Mouse (Mus musculus): ENCODE data around the gene Ehhadh.
"Not testable (repeated sequence)": the region's sequence is repeated elsewhere in the genome, so short reads cannot be mapped to it uniquely, and the experiment has no call there.

The Ehhadh gene

DNA sequence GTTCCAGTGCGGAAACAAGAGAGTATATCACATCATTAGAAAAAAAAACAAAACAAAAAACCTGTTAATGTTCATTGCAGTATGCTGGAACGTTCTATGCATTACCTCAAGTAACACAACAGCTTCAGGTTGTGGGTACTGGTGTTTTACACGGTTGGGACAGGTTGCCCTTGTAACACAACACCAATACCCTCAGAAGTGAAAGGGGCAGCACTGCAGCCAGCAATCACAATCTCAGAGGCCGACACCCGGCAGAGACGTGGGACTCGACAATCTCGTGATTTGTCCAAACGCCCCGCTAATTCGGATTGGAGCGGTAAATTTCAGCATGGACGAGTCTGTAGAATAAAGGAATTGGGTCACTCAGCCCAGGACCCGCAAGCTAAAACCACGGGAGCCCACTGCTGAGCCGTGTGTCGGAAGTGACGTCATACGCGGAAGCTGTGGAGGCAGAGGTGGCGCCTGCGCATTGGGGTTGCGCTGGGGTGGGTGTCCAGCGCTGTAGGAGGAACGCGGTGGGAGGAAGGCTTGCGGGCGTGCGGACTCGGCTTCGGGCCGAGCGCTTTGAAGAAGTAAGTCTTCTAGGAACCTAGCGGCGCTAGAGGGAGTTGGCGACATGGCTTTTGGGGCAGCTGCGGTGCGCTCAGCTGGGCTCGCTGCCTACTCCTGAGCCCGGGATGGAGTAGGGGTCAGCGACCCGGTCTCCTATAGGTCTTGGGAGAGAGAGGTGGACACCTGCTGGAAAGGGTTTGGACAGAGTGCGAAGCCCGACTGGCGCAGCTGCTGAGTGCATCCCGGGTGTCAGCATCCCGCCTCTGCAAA is 6.5 kb upstream of the Ehhadh start, which contains the start of gene Map3k13:
TSS of gene Map3k13 (plus strand) at position 472 of the 822 bp plus-strand sequence.
- DNase-seq (ENCODE audit: low spot score), result peak; percentile 99

DNA sequence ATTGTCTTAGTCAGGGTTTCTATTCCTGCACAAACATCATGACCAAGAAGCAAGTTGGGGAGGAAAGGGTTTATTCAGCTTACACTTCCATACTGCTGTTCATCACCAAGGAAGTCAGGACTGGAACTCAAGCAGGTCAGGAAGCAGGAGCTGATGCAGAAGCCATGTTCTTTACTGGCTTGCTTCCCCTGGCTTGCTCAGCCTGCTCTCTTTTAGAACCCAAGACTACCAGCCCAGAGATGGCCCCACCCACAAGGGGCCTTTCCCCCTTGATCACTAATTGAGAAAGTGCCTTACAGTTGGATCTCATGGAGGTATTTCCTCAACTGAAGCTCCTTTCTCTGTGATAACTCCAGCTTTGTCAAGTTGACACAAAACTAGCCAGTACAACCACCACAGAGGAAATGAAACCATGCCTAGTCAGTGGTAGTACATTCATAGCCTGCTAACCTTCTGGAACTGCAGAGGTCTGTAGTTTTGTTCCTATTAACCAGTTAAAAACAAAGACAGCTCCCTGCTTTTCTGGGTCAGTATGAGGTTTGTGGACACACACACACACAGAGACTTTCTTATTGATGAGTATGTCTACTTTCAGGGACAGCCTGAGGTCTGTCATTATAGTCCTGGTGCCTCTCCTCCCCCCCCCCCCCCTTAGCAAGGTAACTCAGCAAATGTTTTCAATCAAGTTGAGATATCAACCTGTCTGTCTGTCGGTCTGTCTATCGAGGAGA is 5.6 kb upstream of the Ehhadh start:
- not testable (repeated sequence) for DNase-seq (ENCODE audit: low spot score)

DNA sequence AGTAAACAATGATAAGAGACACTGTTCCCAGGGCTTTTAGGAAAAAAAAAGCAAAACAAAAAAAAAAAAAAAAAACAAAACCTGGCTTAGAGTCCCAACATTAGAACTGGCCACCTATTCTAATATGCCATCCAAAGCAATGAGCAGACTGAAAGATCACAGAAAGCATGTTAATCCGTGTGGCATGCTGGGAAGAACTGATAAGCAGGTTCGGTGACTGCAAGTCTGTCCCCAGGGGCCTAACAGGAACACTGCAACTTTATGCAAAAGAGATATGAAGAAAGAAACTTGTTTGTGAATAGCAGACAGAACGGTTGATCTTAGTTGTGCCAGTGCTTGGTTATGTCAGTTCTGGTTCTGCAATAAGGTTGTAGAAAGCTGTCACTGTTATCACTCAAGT is 4.2 kb upstream of the Ehhadh start:
- DNase-seq (ENCODE audit: low spot score), result no peak

DNA sequence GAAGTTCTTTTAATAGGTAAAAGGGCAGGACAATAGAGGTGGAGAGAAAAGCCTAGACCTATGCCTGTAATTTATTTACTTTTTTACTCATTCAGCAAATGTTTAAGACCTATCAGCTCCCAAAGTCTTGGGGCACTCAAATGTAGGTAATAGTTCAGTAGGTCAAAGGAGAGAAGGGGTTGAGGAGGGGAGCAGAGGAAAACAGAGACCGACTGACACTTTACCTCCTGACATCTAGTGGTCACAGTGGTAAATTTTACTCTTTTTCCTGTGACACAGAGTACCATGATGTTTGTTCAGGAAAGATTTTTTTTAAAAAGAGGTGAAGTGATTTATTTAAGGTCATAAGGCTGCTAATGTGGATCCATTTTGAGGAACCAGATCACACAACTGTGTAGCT is 2.9 kb upstream of the Ehhadh start:
- DNase-seq (ENCODE audit: low spot score), result no peak

DNA sequence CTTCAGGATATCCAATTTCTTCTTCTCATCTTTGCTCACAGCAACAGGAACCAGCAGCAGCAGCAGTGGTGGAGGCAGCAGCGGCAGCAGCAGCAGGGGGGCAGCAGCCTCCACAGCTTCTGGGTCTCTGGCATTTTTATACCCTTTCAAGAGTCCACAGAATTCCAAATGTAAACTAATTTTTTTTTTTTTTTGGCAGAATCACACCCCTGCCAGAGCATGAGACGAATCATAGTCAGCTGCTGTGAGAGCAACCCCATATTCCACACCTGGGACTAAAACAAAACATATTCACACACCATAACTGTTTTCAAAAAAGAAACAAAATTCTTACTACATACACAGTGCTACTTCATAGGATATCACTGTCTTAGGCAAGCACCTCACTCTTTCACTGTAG is 1.6 kb upstream of the Ehhadh start:
- no peak for DNase-seq (ENCODE audit: low spot score)

DNA sequence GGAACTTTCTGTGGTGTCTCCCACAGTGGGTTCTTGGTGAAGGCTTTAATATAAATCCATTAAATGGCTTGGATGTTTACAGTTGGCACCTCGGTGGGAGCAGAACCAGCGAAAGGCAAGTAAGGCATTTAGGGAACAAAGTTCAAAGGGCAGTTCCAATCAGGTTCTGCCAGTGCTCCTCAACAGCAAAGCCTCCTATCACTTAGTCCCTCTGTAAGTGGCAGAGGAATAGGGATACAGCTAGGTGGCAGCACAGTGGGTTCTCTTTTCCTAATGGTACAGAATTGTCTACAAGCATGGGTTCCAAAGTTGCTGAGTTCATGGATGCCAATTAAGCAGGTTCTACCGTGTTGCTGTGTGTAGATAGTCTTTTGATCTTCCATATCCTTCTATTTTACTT is 974 bp upstream of the Ehhadh start:
- DNase-seq (ENCODE audit: low spot score), result peak; percentile 14

DNA sequence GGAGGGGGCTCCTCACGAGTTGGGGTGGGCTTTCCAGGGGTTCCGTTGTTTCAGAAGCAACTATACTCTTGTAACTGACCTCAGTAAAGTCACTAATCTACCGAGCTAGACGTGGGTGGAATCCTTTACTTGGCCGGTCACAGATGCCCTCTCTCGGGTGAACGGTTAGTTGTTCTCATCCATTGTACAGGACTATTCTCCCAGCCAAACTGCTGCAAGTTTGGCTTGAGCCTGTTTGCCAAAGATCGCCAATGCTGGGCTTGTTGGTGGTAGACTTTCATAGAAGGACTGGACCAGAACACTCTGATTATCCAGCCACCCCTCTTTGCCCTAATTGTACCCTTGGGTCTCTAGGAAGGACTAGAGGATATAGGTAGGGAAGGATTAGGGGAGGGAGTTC is 1.3 kb downstream of the Ehhadh start:
- no peak for DNase-seq (ENCODE audit: low spot score)

DNA sequence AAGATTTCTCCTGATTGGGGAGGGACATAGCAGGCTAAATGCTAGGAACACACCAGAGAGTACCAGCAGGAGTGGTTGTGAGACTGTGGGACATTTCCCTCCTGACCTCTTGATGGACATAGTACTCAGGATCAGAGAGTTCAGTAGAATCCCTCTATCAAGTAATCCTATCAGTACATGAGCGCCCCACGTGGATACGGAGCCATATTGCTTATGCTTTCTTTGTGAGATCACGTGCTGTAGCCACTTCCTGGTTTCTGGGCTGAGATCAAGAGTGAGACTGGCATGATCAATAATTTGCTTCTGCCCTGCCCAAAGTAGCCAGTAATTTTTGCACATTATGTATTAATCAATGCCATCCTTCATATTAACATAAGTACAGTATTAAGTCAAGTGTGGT is 2.6 kb downstream of the Ehhadh start:
- DNase-seq (ENCODE audit: low spot score), result no peak

DNA sequence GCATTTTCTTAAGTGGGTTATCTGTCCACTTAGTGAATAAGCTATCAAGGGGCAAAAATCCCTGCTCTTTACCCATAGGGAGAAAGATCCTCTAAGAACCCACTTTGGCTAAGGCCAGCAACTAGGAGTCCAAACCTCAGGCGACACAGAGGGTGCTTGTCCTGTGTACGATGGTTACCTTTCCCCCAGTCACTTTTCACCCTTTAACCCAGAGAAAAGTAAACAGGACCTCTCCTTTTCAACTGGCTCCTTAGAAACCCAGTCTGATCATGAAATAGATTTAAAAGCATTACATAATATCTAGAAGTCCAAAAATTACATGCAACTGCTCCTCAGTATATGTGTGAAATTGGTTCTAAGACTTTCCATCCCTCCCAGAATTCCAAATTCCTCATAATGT is 4.8 kb downstream of the Ehhadh start:
- no peak for DNase-seq (ENCODE audit: low spot score)

DNA sequence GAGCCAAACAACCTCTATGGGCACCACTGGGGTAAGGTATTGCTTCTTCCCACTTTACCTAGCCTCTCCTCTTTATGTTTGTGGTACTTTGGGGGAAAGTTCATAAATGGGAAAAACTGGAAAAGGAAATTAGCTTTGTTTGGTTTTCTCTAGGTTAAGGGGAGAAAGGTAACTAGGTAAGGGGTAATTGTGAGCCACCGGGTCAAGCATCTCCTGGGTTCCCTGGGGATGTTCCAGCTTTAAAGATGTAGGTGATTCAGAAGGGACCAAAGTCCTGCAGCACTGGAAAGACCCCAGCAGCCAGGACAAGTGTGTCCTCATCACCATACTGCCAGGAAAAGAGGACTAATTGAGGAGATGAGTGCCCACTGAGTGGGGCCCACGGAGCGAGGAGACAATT is 5.7 kb downstream of the Ehhadh start:
- no peak for DNase-seq (ENCODE audit: low spot score)

DNA sequence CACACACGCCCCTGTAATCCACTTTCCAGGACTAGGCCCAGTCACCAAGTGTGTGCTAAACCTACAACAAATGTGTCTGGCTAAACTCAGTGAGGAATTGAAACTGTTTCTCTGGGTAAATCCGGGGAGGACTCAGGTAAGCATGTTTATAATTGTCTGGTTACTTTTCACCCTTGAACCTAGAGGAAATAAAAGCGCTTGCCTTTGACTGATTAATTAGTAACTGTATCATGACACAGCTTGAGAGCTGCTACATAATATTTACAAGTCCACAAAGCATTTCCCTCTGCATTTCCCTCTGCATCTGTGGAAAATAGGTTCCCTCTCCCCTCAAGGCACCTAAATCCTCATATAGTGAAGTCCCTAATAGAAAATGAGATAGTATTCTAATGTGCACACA is 6.3 kb downstream of the Ehhadh start:
- no peak for DNase-seq (ENCODE audit: low spot score)

DNA sequence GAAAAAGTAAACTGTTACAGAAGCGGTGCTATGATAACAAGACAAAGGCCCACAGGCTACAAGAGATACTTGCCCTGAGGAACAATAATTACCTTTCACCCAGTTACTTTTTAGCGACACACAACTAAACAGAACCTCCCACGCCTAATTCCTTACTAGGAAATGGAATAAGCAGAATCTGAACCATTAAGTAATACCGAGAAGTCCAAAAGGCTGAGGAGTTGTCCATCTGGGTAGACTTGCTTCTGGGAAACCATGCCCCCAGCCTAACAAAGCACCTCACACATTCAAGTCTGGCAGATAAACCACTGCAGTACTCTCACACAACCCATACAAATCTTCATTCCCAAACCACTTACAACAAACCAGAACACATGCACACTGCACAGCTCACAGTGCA is 8.5 kb downstream of the Ehhadh start:
- no peak for DNase-seq (ENCODE audit: low spot score)

DNA sequence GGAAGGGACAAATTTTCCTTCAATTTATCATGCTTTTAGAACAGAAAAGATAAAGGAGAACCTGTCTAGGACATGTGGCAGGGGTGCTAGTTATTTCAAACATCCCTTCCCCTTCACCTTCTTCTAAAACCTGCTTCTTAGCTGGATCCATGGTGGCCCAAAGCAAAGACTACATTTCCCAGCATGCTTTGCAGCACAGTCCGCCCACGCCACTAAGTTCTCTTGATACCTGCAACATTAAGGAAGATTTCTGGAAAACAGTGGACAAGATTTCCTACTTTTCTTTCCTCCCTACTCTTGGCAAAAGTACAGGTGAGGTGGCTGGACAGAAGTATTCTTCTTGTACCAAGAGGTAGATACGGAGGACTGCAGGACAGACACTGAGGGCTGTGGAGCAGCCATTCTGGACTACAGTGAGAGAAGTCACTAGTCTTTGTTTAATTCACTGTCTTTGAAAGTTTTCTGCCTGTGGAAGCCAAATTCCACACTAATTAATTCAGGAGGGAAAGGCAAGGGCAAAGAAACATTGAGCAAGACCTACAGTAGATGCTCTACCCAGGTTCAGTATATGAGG is 9.2 kb downstream of the Ehhadh start:
- peak; percentile 76 for DNase-seq (ENCODE audit: low spot score)

DNA sequence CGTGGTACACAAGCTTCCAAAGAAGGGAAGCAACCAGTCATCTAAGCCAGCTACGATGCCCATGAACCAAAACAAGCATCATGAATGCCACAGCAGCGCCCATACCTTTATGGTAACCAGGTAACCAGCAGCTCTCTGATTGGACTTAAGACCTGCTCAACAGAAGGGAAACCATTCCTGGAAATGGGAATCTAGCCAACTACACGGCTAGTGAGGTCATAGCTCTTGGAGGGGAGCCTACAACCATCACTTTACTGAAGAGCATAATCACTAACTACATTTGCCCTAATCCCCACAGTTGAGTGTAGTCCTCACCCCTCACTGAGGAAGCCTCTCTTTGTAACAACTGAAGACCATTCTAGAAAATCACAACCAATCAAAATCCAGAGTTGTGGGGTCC is 12.9 kb downstream of the Ehhadh start:
- DNase-seq (ENCODE audit: low spot score), result no peak

DNA sequence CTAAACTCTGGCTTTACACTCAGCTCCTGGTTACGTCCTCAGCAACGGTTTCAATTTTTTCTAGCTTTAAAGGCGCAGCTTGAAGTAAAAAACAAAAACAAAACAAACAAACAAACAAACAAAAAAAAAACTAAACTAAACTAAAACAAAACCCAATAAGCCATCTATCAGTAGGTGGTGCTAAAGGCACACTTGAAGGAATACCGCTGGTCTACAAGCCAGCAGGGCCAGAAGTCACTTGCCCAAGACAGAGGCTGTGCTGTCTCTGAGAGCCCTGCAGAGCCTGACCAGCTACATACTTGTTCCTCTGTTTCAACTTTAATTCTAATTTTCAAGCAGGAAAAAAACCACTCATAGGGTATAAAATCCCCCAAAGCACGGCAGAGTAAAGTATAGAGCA is 17.9 kb downstream of the Ehhadh start:
- DNase-seq (ENCODE audit: low spot score), result peak; percentile 35

DNA sequence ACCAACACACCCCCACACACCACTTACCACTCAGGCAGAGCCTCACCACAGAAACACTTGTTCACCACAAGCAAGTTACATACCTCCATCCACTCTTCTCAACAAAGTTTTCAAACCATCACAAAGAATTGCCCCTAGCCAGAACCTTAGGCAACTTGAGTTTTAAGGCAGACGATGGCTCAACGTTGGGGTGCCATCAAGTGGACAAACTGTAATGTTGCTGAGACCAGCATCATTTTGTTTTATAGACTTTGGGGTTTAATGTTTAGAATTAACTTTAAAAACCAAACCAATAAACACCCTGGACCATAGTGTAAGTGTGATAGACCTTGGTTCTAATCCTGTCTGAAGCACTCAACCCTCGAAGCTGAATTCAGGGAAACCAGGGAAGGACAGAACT is 19.4 kb downstream of the Ehhadh start:
- no peak for DNase-seq (ENCODE audit: low spot score)

DNA sequence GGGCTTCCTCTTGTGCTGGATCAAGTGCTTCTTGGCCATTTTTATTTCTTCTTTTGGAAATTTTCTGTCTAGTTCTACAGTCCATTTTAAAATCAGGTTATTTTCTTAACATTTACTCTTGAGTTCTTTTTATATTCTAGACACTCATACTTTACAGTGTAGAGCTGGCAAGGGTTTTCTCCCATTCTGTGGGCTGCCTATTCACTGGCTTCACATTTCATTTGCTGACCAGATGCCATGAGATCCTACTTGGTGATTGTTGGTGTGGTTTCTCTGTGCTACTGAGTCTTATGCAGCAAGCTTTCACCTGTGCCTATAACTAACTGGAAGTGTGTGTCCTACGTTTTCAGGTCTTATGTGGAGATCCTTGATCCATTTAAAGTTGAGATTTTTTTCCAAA is 29.2 kb downstream of the Ehhadh start:
- no peak for DNase-seq (ENCODE audit: low spot score)

DNA sequence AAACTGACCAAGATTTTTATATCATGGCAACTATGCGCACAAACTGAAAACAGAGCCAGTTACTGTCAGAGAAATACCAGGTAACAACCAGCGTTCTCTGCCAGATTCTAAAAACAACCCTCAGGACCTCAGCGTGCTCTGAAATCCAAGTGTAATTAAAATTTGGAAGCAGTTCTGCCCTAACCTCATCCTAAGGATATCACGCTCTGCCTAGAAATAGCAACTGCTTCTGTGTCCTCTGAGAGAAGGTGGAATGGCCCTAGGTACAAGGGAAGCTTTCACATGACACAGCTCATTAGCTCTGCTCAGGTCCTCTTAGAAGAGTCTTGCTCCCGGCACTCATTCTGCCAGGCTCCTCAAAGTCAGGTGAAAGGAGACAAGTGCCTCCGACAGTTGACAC is 44.2 kb downstream of the Ehhadh start:
- no peak for DNase-seq (ENCODE audit: low spot score)

DNA sequence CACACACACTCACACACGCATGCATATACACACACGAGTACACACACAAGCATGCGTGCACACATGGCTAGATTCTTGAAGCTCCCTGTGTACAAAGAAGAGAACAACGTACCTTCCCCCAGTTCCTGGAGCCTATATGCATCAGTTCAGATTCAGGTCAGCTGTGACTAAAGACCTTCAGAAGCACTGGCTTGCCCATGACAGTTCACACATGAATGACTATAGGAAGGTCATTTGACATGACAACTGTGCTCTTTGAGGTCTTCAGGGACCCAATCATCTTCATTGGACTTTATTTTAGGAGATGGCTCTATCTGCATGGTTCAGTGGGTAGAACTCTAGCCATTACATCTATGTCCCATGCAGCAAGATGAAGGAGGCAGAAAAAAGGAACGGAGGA is 44.7 kb downstream of the Ehhadh start:
- DNase-seq (ENCODE audit: low spot score), result no peak

DNA sequence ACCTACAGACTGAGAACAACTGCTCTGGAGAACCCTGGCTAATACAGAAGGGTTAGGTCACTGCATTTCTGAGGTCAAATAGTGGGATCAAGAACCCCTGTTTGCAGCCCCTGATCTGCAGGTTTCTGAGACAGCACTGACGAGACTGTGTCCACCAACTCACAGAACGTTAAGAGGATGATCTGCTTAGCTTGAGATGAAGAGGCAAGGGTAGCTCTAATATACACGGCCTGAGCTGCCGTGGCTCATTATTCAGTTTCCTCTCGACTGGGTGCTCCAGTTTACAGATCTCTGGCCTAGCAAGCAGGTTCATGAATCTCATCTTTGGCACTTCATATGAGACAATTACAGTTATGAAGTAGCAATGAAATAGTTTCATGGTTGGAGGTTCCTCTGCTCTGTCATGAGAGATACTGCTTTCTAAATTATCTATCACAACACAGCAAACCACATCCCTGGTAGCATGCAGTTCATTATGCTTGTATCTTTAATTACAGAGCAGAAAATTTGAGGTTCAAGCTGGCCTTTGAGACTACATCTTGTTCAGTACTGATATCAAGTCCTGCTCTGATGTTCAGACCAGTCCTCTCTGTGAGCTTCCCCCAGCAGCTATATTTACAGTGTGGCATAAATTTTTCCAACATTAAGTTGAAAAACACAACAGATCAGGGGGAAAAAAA is 45.3 kb downstream of the Ehhadh start:
- no peak for DNase-seq (ENCODE audit: low spot score)

DNA sequence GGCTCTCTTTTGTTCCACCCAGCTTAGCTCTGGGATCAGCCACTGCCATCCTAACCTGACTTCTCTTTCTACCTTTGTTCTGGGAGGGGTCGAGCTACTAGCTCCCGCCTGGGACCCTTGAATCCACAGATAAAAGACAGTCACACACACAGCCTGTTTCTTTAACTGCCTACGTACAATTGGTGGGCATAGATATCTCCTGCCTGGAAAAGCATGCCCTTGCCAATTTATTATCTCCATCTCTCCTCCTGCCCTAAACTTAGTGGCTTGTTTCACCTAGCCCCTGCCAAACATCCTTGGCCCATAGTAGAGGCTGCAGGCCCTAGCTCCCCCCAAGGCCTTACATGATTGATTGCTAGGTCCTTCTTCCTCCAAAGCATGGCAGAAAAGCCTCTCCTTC is 46.1 kb downstream of the Ehhadh start:
- DNase-seq (ENCODE audit: low spot score), result no peak

DNA sequence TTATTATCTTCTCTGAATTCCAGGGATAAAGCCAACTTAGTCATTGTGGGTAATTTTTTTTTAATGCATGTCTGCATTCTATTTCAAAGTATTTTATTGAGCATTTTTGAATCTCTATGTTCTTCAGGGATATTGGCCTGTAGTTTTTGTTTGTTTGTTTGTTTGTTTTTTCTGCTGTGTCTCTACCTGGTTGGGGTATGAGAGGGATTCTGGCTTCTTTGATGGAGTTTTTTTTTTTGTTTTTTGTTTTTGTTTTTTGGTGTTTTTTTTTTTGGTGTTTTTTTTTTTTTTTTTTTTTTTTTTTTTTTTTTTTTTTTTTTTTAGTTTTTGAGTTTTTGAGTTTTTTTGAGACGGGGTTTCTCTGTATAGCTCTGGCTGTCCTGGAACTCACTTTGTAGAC is 52.0 kb downstream of the Ehhadh start:
- DNase-seq (ENCODE audit: low spot score), result no peak

DNA sequence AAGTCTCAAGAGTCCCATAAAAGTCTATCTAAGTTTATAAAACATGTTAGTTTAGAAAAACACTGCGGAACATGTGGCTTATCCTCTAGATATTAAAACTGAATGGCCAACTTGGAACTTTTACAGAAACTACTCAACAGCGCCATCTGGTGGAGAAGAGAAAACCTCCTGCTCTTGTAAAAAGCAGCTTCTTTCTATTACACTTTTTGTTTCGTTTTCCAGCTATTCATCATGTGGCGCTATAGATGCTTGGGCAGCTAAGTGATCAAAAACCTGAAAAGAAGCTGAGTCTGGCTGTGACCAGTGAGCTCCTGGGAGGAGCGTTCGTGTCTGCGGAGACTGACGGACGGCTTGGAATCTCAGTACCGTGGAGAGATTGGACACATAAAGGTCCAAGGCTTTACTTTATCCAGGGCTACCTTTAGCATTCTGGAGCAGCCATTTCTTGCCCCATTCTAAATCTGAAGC is 59.7 kb downstream of the Ehhadh start:
- DNase-seq (ENCODE audit: low spot score), result peak; percentile 83

All from embryo, embryonic 10 days (tissue).